Mouse (Mus musculus) heart, embryonic 16.5 days (tissue): Measurements from ENCODE around the gene Clspn. TPM values are rescaled to one million over a fixed set of nuclear protein-coding genes. Genes with fewer than 3 reads are reported as not detected.
A peak's percentile ranks its signal among the peaks of the same experiment; 100 is the strongest.

Experiments used
- ATAC-seq: fragments of 200-750 bp; cut with Nextera tagmentation; replicated peaks from 2 replicates; pipeline ENCODE4 v1.8.0; 2017; ENCODE audit warnings: moderate number of reproducible peaks; ENCODE audit not compliant: insufficient read depth, low FRiP score; ENCODE audit errors: extremely low read depth
- H3K27ac ChIP-seq: fragments of 300-500 bp; sonication (generic); 2 replicates; pipeline ENCODE4 v1.5.1; 2014; ENCODE audit warnings: mild to moderate bottlenecking, low read length, control low read depth, moderate library complexity
- H3K27me3 ChIP-seq: fragments of 300-500 bp; sonication (generic); 2 replicates; pipeline ENCODE4 v1.6.1; 2014; ENCODE audit warnings: low read length, mixed read lengths; ENCODE audit not compliant: control insufficient read depth, insufficient read depth
- H3K36me3 ChIP-seq: fragments of 300-500 bp; sonication (generic); 2 replicates; pipeline ENCODE4 v1.6.1; 2014; ENCODE audit not compliant: control insufficient read depth, insufficient read depth
- H3K4me1 ChIP-seq: fragments of 300-500 bp; sonication (generic); 2 replicates; pipeline ENCODE4 v1.6.1; 2014; ENCODE audit warnings: low read length, mixed read lengths; ENCODE audit not compliant: control insufficient read depth, insufficient read depth
- H3K4me2 ChIP-seq: fragments of 300-500 bp; sonication (generic); 2 replicates; pipeline ENCODE4 v1.6.1; 2014; ENCODE audit warnings: low read depth, mild to moderate bottlenecking, control low read depth, low read length
- H3K4me3 ChIP-seq: fragments of 300-500 bp; sonication (generic); 2 replicates; pipeline ENCODE4 v1.5.1; 2014; ENCODE audit warnings: mild to moderate bottlenecking, control low read depth, low read length
- H3K9ac ChIP-seq: fragments of 300-500 bp; sonication (generic); 2 replicates; pipeline ENCODE4 v1.6.1; 2014; ENCODE audit warnings: low read length, control low read depth
- H3K9me3 ChIP-seq: fragments of 300-500 bp; sonication (generic); replicated peaks from 2 replicates; pipeline ENCODE4 v1.6.1; 2016; ENCODE audit warnings: low read length; ENCODE audit not compliant: control insufficient read depth
- WGBS: fragments of 180-500 bp; shearing (Covaris S2); extraction: QIAGEN DNeasy Blood & Tissue Kit; methylation state at CpG from one replicate; pipeline ENCODE4 v1.1.7; 2014; 5-methylcytosine and 5-hydroxymethylcytosine counted together
- polyA plus RNA-seq: library from polyadenylated mRNA; unstranded; fragments of >200 nt; fragmentation: Nextera tagmentation; extraction: Ambion mirVana; gene quantifications from 2 replicates; pipeline ENCODE4 v1.2.1, GENCODE M21; 2015

Clspn gene
- polyA plus RNA-seq, 1 experiment from 2014 or later = 22.5 TPM

- Histone ChIP-seq H3K9me3 (no peaks in the 10 kb centered on the region), H3K9ac (peak within 1 kb of the TSS; percentile 76), H3K36me3 (no peaks in the 10 kb centered on the region), H3K27ac (peak within 1 kb of the TSS; percentile 1), H3K27me3 (no peaks in the 10 kb centered on the region), H3K4me3 (peak within 1 kb of the TSS; percentile 58), H3K4me1 (no peaks in the 10 kb centered on the region), H3K4me2 (peak within 1 kb of the TSS; percentile 95)
- under 1% methylated on average over 48 of the region's 48 CpGs for WGBS
- peak; percentile 90 for ATAC-seq
Measured at GRCm38 (mm10) chr4:126609606-126610181, 53.0 kb downstream of the Clspn start, which contains the start of gene 5730409E04Rik. Gene 5730409E04Rik, plus strand, starts transcription at chr4:126609818.

GRCm38 (mm10) chr4:126611991-126612390 is 55.3 kb downstream of the Clspn start:
- Histone ChIP-seq H3K9ac (no peak overlapping the region), H3K27ac (no peak overlapping the region), H3K36me3 (no peaks in the 10 kb centered on the region), H3K27me3 (no peaks in the 10 kb centered on the region), H3K4me2 (no peak overlapping the region), H3K4me1 (no peaks in the 10 kb centered on the region), H3K4me3 (no peak overlapping the region), H3K9me3 (no peaks in the 10 kb centered on the region)
- 86% methylated on average over 17 of the region's 17 CpGs for WGBS
- ATAC-seq = no peak

- H3K4me2 ChIP-seq = no peak overlapping the region
- H3K9me3 ChIP-seq = no peaks in the 10 kb centered on the region
- no peaks in the 10 kb centered on the region for H3K36me3 ChIP-seq
- no peak for ATAC-seq
- H3K27me3 ChIP-seq = peaks cover 27% of the 10 kb centered on the region
- 67% methylated on average over 4 of the region's 4 CpGs for WGBS
- no peak overlapping the region for H3K9ac ChIP-seq
- H3K4me3 ChIP-seq = no peak overlapping the region
- H3K4me1 ChIP-seq = no peaks in the 10 kb centered on the region
- H3K27ac ChIP-seq = no peak overlapping the region
Measured at GRCm38 (mm10) chr4:126616312-126616711, 59.6 kb downstream of the Clspn start.

- WGBS = 2% methylated on average over 33 of the region's 33 CpGs
- Histone ChIP-seq H3K4me1 (no peaks in the 10 kb centered on the region), H3K27ac (no peak overlapping the region), H3K36me3 (no peaks in the 10 kb centered on the region), H3K27me3 (peaks cover 29% of the 10 kb centered on the region), H3K9ac (peak overlapping the region; percentile 18; the same call in 1 of the 2 replicates), H3K4me2 (peak overlapping the region; percentile 59), H3K4me3 (peak overlapping the region; percentile 40), H3K9me3 (no peaks in the 10 kb centered on the region)
- ATAC-seq = no peak
Measured at GRCm38 (mm10) chr4:126619691-126620330, 63.1 kb downstream of the Clspn start.

GRCm38 (mm10) chr4:126620349-126620874 is 63.7 kb downstream of the Clspn start:
- ATAC-seq = no peak
- Histone ChIP-seq H3K4me3 (peak overlapping the region; percentile 40), H3K9me3 (no peaks in the 10 kb centered on the region), H3K27me3 (peaks cover 29% of the 10 kb centered on the region), H3K4me1 (no peaks in the 10 kb centered on the region), H3K27ac (no peak overlapping the region), H3K9ac (peak overlapping the region; percentile 18; the same call in 1 of the 2 replicates), H3K4me2 (peak overlapping the region; percentile 59), H3K36me3 (no peaks in the 10 kb centered on the region)
- 24% methylated on average over 13 of the region's 13 CpGs for WGBS

- H3K4me3 ChIP-seq = peak overlapping the region; percentile 41
- no peak; the same call in 1 of the 2 replicates for ATAC-seq
- H3K27me3 ChIP-seq = no peaks in the 10 kb centered on the region
- peak overlapping the region; percentile 63 for H3K4me2 ChIP-seq
- 2% methylated on average over 23 of the region's 23 CpGs for WGBS
- no peaks in the 10 kb centered on the region for H3K36me3 ChIP-seq
- no peak overlapping the region for H3K27ac ChIP-seq
- H3K9ac ChIP-seq = peak overlapping the region; percentile 28; the same call in 1 of the 2 replicates
- H3K4me1 ChIP-seq = 0 out of 2 replicates have a peak, but pooled peaks cover 3% of the 10 kb centered on the region
- H3K9me3 ChIP-seq = no peaks in the 10 kb centered on the region
Measured at GRCm38 (mm10) chr4:126627021-126627681, 70.4 kb downstream of the Clspn start.

- Histone ChIP-seq H3K27me3 (peaks cover 8% of the 10 kb centered on the region; the same call in 1 of the 2 replicates), H3K4me1 (0 out of 2 replicates have a peak, but pooled peaks cover 2% of the 10 kb centered on the region), H3K4me3 (no peak overlapping the region), H3K27ac (no peak overlapping the region), H3K9ac (no peak overlapping the region), H3K36me3 (no peaks in the 10 kb centered on the region), H3K9me3 (no peaks in the 10 kb centered on the region), H3K4me2 (no peak overlapping the region)
- ATAC-seq = no peak
- 42% methylated on average over 2 of the region's 2 CpGs for WGBS
Measured at GRCm38 (mm10) chr4:126631922-126632321, 75.2 kb downstream of the Clspn start.

GRCm38 (mm10) chr4:126632668-126633067 is 75.9 kb downstream of the Clspn start:
- no peaks in the 10 kb centered on the region for H3K36me3 ChIP-seq
- no peaks in the 10 kb centered on the region for H3K9me3 ChIP-seq
- no peak overlapping the region for H3K4me3 ChIP-seq
- peaks cover 8% of the 10 kb centered on the region; the same call in 1 of the 2 replicates for H3K27me3 ChIP-seq
- no peak for ATAC-seq
- H3K9ac ChIP-seq = no peak overlapping the region
- H3K27ac ChIP-seq = no peak overlapping the region
- WGBS = 63% methylated on average over 3 of the region's 3 CpGs
- H3K4me1 ChIP-seq = no peaks in the 10 kb centered on the region
- H3K4me2 ChIP-seq = no peak overlapping the region
